Mouse (Mus musculus) G1E-ER4 (cell line): ENCODE measurements around the gene Olfr285. TPM values are rescaled to one million over a fixed set of nuclear protein-coding genes. Genes with fewer than 3 reads are reported as not detected.

ENCODE experiments used
- GATA1 ChIP-seq: IDR thresholded peaks from one replicate; pipeline ENCODE4 v1.8.0; 2012; ENCODE audit warnings: low read length, inconsistent platforms
- polyA plus RNA-seq: library from polyadenylated mRNA; stranded (reverse); fragments of >175 nt; gene quantifications from 2 replicates; pipeline ENCODE4 v1.2.3, GENCODE M21; 2012

Olfr285 gene
- polyA plus RNA-seq: not detected in 2 replicates

GRCm38 (mm10) chr15:98317177-98317724 lies at the start of gene Olfr285:
Gene Olfr285 (minus strand): TSS chr15:98317353.
- no peak for TF ChIP-seq GATA1

DNA sequence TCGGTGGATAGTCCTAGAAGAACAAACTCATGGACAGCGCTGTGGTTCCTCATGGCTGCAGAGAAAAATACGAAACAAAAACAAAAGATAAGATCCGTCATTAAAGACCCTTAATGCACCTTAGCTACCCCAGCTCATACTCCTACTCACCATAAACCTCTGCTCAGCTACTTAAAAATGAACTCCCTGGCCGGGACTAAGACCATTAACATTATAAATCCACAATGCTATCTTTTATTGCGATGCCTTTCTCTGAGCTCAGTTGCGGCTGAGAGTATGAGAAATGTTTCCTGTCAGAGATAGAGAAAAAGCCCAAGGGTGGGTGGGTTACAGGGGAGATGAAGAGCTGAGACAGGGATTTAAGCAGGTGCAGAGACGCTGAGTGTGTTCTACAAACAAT lies 23.7 kb upstream of the Olfr285 start, which contains the start of gene Olfr284:
TSS of gene Olfr284 (minus strand) at position 101 of the 400 bp plus-strand sequence.
- TF ChIP-seq GATA1: no peak

DNA sequence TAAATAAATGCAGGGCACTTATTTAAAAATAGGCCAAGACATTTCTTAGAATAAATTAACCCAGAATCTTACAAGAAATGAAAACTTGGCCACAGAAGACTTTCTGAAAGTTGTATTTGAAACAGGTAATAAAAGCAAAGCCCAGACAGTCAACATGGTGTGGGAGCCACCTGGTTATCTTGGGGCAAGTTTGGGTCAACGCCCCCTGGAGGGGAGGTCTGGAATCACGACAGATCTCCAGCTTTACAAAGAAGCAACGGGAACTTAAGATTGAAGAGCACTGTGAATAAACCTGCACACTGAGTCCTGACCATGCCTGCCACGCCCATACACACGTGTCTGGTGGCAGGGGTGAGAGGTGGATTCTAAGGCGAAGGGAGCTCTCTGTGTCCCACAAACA lies 1.4 kb downstream of the Olfr285 start:
- no peak for TF ChIP-seq GATA1

DNA sequence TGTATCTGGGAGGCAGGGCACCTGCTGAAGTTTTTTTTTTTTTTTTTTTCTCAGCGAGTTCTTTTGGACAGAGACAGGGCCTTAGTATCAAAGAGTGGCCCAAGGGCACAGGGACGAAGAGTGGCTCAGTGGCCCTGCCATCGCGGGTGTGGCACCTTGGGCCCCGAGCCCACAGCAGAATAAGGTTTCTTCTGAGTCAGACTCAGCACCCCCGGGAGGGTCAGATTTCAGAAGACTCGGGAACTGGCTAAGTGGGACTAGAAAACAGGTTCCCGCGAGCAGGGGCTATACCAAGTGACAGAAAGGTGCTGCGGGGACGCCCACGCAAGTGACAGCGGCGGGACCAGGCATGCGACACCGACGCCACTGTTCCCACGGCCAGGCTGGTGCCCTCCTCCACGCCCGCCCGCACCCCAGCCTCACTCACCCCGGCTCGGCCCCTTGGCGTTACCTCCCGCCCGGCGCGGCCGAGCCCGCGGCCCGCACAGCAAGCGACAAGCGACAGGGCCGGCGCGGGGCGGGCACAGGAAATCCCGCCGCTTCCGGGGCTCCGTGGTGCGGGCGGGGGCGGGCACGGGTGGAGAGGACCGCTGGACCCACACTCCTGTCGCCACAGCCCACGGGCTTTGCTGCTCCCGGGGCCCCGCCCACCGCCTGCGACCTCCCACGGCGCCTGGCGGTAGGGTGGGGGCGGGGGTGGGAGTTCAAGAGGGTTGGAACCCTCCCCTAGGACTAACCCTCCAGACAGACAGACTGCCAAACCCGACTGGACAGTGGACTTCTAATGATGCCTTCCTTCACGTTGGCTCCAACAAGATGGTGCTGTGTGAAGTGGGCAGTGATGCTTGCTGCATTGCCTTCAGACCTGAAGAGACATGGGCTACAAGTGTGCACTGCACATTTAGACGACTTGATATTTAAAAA lies 21.3 kb downstream of the Olfr285 start, which contains the start of gene Zfp641:
TSS of gene Zfp641 (minus strand) at position 534 of the 924 bp plus-strand sequence.
- no peak for TF ChIP-seq GATA1

DNA sequence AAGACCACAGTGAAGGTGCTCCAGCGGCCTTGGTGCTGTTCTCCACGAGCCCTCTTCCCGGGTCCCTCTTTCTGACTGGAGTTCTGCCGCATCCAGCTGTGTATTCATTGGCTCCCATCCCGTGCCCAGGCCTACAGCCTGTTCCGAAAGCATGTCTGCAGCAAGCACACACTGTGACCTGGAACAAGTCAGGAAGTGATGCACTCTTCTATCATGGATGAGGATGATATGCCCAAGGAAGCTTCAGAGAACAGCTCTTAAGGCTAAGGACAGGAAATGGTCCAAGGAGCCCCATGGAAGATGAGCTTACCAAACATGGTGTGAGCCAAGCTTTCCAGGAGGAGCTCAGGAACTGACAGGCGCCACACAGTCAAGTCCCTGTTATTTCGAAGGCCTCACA lies 23.5 kb downstream of the Olfr285 start:
- TF ChIP-seq GATA1: no peak

DNA sequence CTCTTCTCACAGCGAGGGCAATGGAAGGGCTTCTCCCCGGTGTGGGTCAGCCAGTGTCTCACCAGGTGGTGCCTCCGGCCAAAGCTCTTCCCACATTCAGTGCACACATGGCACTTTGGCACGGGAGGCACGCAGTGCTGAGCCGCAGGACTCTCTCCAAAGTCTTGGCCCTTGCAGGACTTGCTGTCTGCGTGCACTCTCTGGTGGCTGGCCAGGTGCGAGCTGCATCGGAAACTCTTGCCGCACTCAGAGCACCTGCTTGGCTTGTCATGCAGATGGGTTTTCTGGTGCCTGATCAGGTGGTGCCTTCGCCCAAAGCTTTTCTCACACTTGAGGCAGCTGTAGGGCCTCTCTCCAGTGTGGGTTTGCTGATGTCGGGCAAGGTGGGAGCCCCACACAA lies 28.6 kb downstream of the Olfr285 start:
- no peak for TF ChIP-seq GATA1

GRCm38 (mm10) chr15:98286418-98286817 lies 30.7 kb downstream of the Olfr285 start:
- TF ChIP-seq GATA1: no peak

Other genes with a start within 250 kb of the Olfr285 start
- gene Pfkm, start 224.8 kb downstream of the Olfr285 start, polyA plus RNA-seq: 23.9 and 28.6 TPM in 2 replicates
- gene Senp1, start 223.6 kb downstream of the Olfr285 start, polyA plus RNA-seq: 17.4 and 18.2 TPM in 2 replicates
- 5.4 and 7.5 TPM in 2 replicates for gene Asb8, start 151.7 kb downstream of the Olfr285 start, polyA plus RNA-seq
- not detected in 2 replicates for gene Ccdc184, start 150.2 kb downstream of the Olfr285 start, polyA plus RNA-seq
- gene Olfr288, start 121.8 kb downstream of the Olfr285 start, polyA plus RNA-seq: not detected in 2 replicates
- not detected in 2 replicates for gene Gm44579, start 96.4 kb downstream of the Olfr285 start, polyA plus RNA-seq
- not detected in 2 replicates for gene Olfr287, start 96.3 kb downstream of the Olfr285 start, polyA plus RNA-seq
- gene Olfr286, start 82.9 kb downstream of the Olfr285 start, polyA plus RNA-seq: not detected in 2 replicates
- not detected in 2 replicates for gene H1fnt, start 60.1 kb downstream of the Olfr285 start, polyA plus RNA-seq
- gene Zfp641, start 21.2 kb downstream of the Olfr285 start, polyA plus RNA-seq: not detected in 2 replicates
- gene Olfr284, start 23.6 kb upstream of the Olfr285 start, polyA plus RNA-seq: not detected in 2 replicates
- not detected in 2 replicates for gene Olfr283, start 63.6 kb upstream of the Olfr285 start, polyA plus RNA-seq
- gene Olfr282, start 113.9 kb upstream of the Olfr285 start, polyA plus RNA-seq: not detected in 2 replicates
- gene Olfr281, start 135.2 kb upstream of the Olfr285 start, polyA plus RNA-seq: not detected in 2 replicates
- not detected in 2 replicates for gene OR5BS1P, start 152.5 kb upstream of the Olfr285 start, polyA plus RNA-seq
- gene Lalba, start 165.4 kb upstream of the Olfr285 start, polyA plus RNA-seq: not detected in 2 replicates
- not detected in 2 replicates for gene Olfr279, start 175.0 kb upstream of the Olfr285 start, polyA plus RNA-seq
- 43.8 and 46.5 TPM in 2 replicates for gene Kansl2, start 216.9 kb upstream of the Olfr285 start, polyA plus RNA-seq